ENCODE assay signal across 23 mouse cellular contexts in the genomic region with DNA sequence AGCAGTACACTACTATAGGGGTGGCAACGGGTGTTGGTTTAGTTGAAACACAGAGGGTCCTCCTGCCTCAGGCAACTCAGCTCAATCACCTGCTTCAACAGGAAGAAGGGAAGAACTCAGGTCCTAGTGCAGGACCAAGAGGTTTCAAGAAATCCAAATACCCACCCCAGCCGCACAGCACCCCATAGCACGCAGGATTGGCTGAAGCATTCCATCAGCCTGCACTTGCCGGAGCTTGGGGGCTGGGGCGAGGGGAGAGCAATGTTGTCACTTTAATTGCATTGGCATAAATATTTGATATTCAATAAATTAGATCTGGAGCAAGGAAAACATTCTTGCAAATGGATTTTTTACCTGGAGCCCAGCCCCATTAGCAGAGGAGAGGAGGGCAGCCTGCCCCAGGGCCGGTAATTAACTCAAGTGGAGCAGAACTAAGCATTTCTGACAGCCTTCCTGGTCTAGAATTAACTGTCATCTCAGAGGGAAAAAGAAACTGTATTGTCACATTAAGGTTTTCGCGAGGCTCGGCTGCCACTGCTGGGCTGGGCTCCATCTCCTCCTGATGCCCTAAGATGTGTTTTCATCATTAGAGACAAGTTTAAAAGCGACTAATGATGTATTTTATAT. TPM values are rescaled to one million over a fixed set of nuclear protein-coding genes. Genes with fewer than 3 reads are reported as not detected.
DNase-seq lines count a peak whose midpoint lies in the region; ATAC-seq lines count a peak whose summit lies in the region.
"Had no signal": no experiment of that assay in that cellular context is flagged by ENCODE, and none has a peak within 500 bp of the region (broad histone marks: within the 10 kb centered on the region; RNA-seq: fewer than 3 reads in every experiment).

No protein-coding gene starts in this region.

- no peak overlapping the region for H3K27ac ChIP-seq in embryonic facial prominence, embryonic 14.5 days (replicated peaks; ENCODE audit: low read depth, low read length)
- peak overlapping the region; percentile 76 for H3K27ac ChIP-seq in midbrain, embryonic 16.5 days (ENCODE audit: low read length)
- H3K27ac ChIP-seq: embryonic facial prominence, embryonic 12.5 days; limb, embryonic 12.5 days; liver, embryonic 15.5 days; stomach, postnatal 0 days had no signal

- 0 out of 2 replicates have a peak, but pooled peaks cover 6% of the 10 kb centered on the region for H3K9me3 ChIP-seq in embryonic facial prominence, embryonic 14.5 days (ENCODE audit: control insufficient read depth, low read length)
- no peaks in the 10 kb centered on the region for H3K9me3 ChIP-seq in midbrain, embryonic 16.5 days (replicated peaks; ENCODE audit: control insufficient read depth, low read length, poor library complexity, severe bottlenecking)
- H3K9me3 ChIP-seq: embryonic facial prominence, embryonic 12.5 days; limb, embryonic 12.5 days; liver, embryonic 15.5 days had no signal

- H3K36me3 ChIP-seq in embryonic facial prominence, embryonic 14.5 days (ENCODE audit: control insufficient read depth, insufficient read depth, low read length): no peaks in the 10 kb centered on the region
- H3K36me3 ChIP-seq in midbrain, embryonic 16.5 days (ENCODE audit: control insufficient read depth, insufficient read depth, low read length): no peaks in the 10 kb centered on the region
- H3K36me3 ChIP-seq: embryonic facial prominence, embryonic 12.5 days; heart, embryonic 12.5 days; limb, embryonic 12.5 days; liver, embryonic 15.5 days had no signal

- intact Hi-C loops in heart, postnatal 25 days (cut with DNase I): no loop called here

- peak; percentile 51 for DNase-seq in heart, adult 11 months
- DNase-seq in heart, postnatal 25 days (ENCODE audit: low spot score): no peak
- DNase-seq in Muller cell, postnatal 12 days (ENCODE audit: inconsistent ontology term): peak; percentile 78
- DNase-seq in embryonic facial prominence, embryonic 14.5 days (ENCODE audit: low spot score): peak; percentile 34
- DNase-seq in gastrocnemius, postnatal 10 days: no peak
- no peak for DNase-seq in thymus, postnatal 10 days (ENCODE audit: low spot score in 2 of 2)
- no peak for DNase-seq in heart, adult 9 months (ENCODE audit: low spot score in 2 of 2)
- DNase-seq: adrenal gland, postnatal 14 days; gastrocnemius, postnatal 14 days; heart, postnatal 4 days; kidney, adult 18-20 months; lung, postnatal 14 days; right cerebral cortex, postnatal 14 days; thymus, postnatal 36 days had no signal

- peak; percentile 75; the same call in 1 of the 2 replicates for ATAC-seq in embryonic facial prominence, embryonic 14.5 days (ENCODE audit: low read depth)
- peak; percentile 54; the same call in 1 of the 2 replicates for ATAC-seq in midbrain, embryonic 16.5 days
- ATAC-seq: CD4-positive, CD25-positive, alpha-beta regulatory T cell, adult 4 months had no signal

- H3K9ac ChIP-seq in embryonic facial prominence, embryonic 14.5 days (ENCODE audit: low read depth, low read length): no peak overlapping the region
- H3K9ac ChIP-seq in midbrain, embryonic 16.5 days (ENCODE audit: low read depth, low read length): no peak overlapping the region
- H3K9ac ChIP-seq: embryonic facial prominence, embryonic 12.5 days; heart, embryonic 12.5 days; limb, embryonic 12.5 days; liver, embryonic 15.5 days had no signal

- no peaks in the 10 kb centered on the region for H3K27me3 ChIP-seq in embryonic facial prominence, embryonic 14.5 days (replicated peaks; ENCODE audit: control insufficient read depth, insufficient read depth, low read length)
- H3K27me3 ChIP-seq in midbrain, embryonic 16.5 days (ENCODE audit: control insufficient read depth, insufficient read depth, low read depth, low read length): no peaks in the 10 kb centered on the region
- H3K27me3 ChIP-seq: embryonic facial prominence, embryonic 12.5 days; liver, embryonic 15.5 days had no signal

- no peak overlapping the region for H3K4me3 ChIP-seq in embryonic facial prominence, embryonic 14.5 days (ENCODE audit: low read depth, low read length)
- H3K4me3 ChIP-seq in midbrain, embryonic 16.5 days (ENCODE audit: low read depth, low read length): no peak overlapping the region
- H3K4me3 ChIP-seq: embryonic facial prominence, embryonic 12.5 days; heart, embryonic 12.5 days; limb, embryonic 12.5 days; liver, embryonic 15.5 days had no signal

- no peak overlapping the region for H3K4me2 ChIP-seq in embryonic facial prominence, embryonic 14.5 days (ENCODE audit: low read depth, low read length)
- peak overlapping the region; percentile 16 for H3K4me2 ChIP-seq in midbrain, embryonic 16.5 days (ENCODE audit: low read length)
- H3K4me2 ChIP-seq: embryonic facial prominence, embryonic 12.5 days; heart, embryonic 12.5 days; limb, embryonic 12.5 days; liver, embryonic 15.5 days had no signal

- peaks cover 4% of the 10 kb centered on the region; the same call in 1 of the 2 replicates for H3K4me1 ChIP-seq in embryonic facial prominence, embryonic 14.5 days (ENCODE audit: control insufficient read depth, insufficient read depth, low read length)
- H3K4me1 ChIP-seq in midbrain, embryonic 16.5 days (ENCODE audit: control insufficient read depth, insufficient read depth, low read length): peaks cover 14% of the 10 kb centered on the region
- H3K4me1 ChIP-seq: heart, embryonic 12.5 days; liver, embryonic 15.5 days had no signal

- WGBS in embryonic facial prominence, embryonic 14.5 days: 55% methylated on average over 10 of the region's 10 CpGs
- 40% methylated on average over 10 of the region's 10 CpGs for WGBS in midbrain, embryonic 16.5 days

RNA-seq across cellular contexts. Expression of gene Gtsf1l, which starts 55.2 kb away (rescaled TPM):
- not detected for total RNA-seq in heart, postnatal 25 days (2021)
- polyA plus RNA-seq in embryonic facial prominence, embryonic 14.5 days (2014; fragmentation: Nextera tagmentation; extraction: Ambion mirVana): not detected in 2 replicates
- polyA plus RNA-seq in midbrain, embryonic 16.5 days (2015; fragmentation: Nextera tagmentation; extraction: Ambion mirVana): not detected in 2 replicates
- not detected for total RNA-seq in gastrocnemius, postnatal 10 days (2021)
- total RNA-seq: adrenal gland, postnatal 14 days; gastrocnemius, postnatal 14 days; heart, postnatal 4 days; layer of hippocampus, adult 18-20 months; MEL had no signal
- polyA plus RNA-seq: CD4-positive, CD25-positive, alpha-beta regulatory T cell, adult 4 months; embryonic facial prominence, embryonic 12.5 days; heart, embryonic 12.5 days; limb, embryonic 12.5 days; liver, embryonic 15.5 days had no signal

Comparison
In these comparisons a context has a peak if more than half of its experiments do, and no peak if none do; other contexts are left out.
1. DNase-seq: peak in heart, adult 11 months (single experiment), Muller cell, postnatal 12 days (single experiment) and embryonic facial prominence, embryonic 14.5 days (single experiment); none in heart, postnatal 25 days (single experiment), gastrocnemius, postnatal 10 days (single experiment), thymus, postnatal 10 days (0 of 2) and heart, adult 9 months (0 of 2).